11 mouse cellular contexts compared by ENCODE assay signal in the genomic region with DNA sequence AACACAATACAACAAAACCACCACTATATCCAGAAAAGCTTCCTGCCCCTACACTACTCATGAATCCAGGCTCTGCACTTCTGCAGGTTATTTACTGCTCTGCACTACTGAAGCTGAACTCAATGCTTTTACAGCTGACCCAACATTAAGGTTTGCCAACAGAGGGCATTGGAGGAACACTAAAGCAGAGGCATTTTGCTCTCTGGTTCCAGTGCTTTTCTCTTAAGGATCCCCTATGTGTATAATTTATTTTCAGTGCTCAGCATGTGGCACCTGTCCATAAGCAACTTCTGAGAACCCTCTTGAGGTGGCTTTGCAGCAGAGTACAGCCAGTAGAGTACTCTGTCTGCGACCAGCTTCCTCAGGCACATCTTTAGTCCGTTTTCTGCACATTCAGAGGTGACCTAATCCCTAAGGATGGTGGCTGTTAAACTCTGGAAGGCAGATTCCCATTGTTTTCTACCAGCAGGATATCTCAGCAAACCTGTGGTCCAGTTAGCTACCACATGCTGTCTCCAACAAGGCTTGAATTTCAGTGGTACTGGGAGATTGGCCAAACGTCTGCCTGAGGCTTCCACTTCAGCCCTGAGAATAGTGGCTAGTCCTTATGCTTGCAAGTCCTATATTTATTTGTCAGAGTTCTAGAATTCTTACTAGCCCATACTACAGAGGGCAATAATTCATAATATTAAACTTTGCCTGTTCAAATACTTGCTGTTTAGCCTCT.
DNase-seq lines count a peak whose midpoint lies in the region; ATAC-seq and TF ChIP-seq lines count a peak whose summit lies in the region.
"Had no signal": no experiment of that assay in that cellular context is flagged by ENCODE, and none has a peak within 500 bp of the region (broad histone marks: within the 10 kb centered on the region; RNA-seq: fewer than 3 reads in every experiment).

No protein-coding gene starts in this region.

- DNase-seq in hindbrain, postnatal 0 days (ENCODE audit: low spot score), result peak; percentile 14
- DNase-seq in 3134 (ENCODE audit: extremely low read depth, insufficient read length, low spot score) (peak; percentile 3), MEL (ENCODE audit: low read depth, low spot score) (no peak)
- peak; percentile 38 for DNase-seq in cerebellum, adult 9-11 months
- no peak for DNase-seq in midbrain, embryonic 11.5 days (ENCODE audit: low spot score, missing footprints)
- DNase-seq in frontal cortex, postnatal 10 days (ENCODE audit: low spot score in 2 of 2), result no peak
- DNase-seq: thymus, postnatal 25 days had no signal

- no peak overlapping the region for H3K4me2 ChIP-seq in hindbrain, postnatal 0 days (ENCODE audit: low read depth, low read length)
- no peak overlapping the region for H3K4me2 ChIP-seq in hindbrain, embryonic 12.5 days (replicated peaks)
- H3K4me2 ChIP-seq in midbrain, embryonic 11.5 days, result no peak overlapping the region
- H3K4me2 ChIP-seq: heart, embryonic 15.5 days; midbrain, embryonic 13.5 days had no signal

- WGBS in hindbrain, postnatal 0 days, result 21% methylated on average over 3 of the region's 3 CpGs
- WGBS in hindbrain, embryonic 12.5 days, result 27% methylated on average over 3 of the region's 3 CpGs
- 19% methylated on average over 3 of the region's 3 CpGs for WGBS in midbrain, embryonic 11.5 days

- H3K4me1 ChIP-seq in hindbrain, postnatal 0 days (ENCODE audit: insufficient read depth, low read length), result no peaks in the 10 kb centered on the region
- no peaks in the 10 kb centered on the region for H3K4me1 ChIP-seq in hindbrain, embryonic 12.5 days
- H3K4me1 ChIP-seq in MEL (ENCODE audit: control insufficient read depth in 1 of 2, insufficient read depth in 2 of 2, low read length in 2 of 2), result peaks cover 0 to 2% of the 10 kb centered on the region in 2 experiments; a peak in 2 of 4 replicates
- no peaks in the 10 kb centered on the region for H3K4me1 ChIP-seq in midbrain, embryonic 11.5 days (ENCODE audit: control insufficient read depth, insufficient read depth, low read length)
- H3K4me1 ChIP-seq: heart, embryonic 15.5 days; midbrain, embryonic 13.5 days had no signal

- no peak overlapping the region for H3K9ac ChIP-seq in hindbrain, postnatal 0 days (replicated peaks; ENCODE audit: low read length)
- H3K9ac ChIP-seq in hindbrain, embryonic 12.5 days, result no peak overlapping the region
- no peak overlapping the region for H3K9ac ChIP-seq in MEL (ENCODE audit: control insufficient read depth, low read depth, low read length, poor library complexity, severe bottlenecking)
- H3K9ac ChIP-seq in midbrain, embryonic 11.5 days (ENCODE audit: low read length), result no peak overlapping the region
- H3K9ac ChIP-seq: heart, embryonic 15.5 days; midbrain, embryonic 13.5 days had no signal

- peak; percentile 34; the same call in 1 of the 2 replicates for TF ChIP-seq CTCF in hindbrain, postnatal 0 days (IDR thresholded peaks at IDR 0.05; ENCODE audit: low read depth)
- peak in 1 of 3 experiments; percentile 4; a peak in 1 of 6 replicates for TF ChIP-seq CTCF in MEL (IDR thresholded peaks at IDR 0.05 in 2 of 3, conservative IDR thresholded peaks at IDR 0.05 in 1 of 3; ENCODE audit: control insufficient read depth in 1 of 3, insufficient read depth in 1 of 3, low read depth in 2 of 3, low read length in 3 of 3, poor library complexity in 1 of 3, severe bottlenecking in 1 of 3)

- TF ChIP-seq EP300 in MEL (IDR thresholded peaks at IDR 0.05; ENCODE audit: low read depth in 1 of 2, low read length in 2 of 2), result no peak

- no peaks in the 10 kb centered on the region for H3K79me2 ChIP-seq in MEL (ENCODE audit: control insufficient read depth, insufficient read depth, low read length, poor library complexity)

- H3K27ac ChIP-seq in hindbrain, postnatal 0 days, result no peak overlapping the region
- H3K27ac ChIP-seq in hindbrain, embryonic 12.5 days, result no peak overlapping the region
- no peak overlapping the region for H3K27ac ChIP-seq in MEL (ENCODE audit: control insufficient read depth, low read depth, low read length)
- no peak overlapping the region for H3K27ac ChIP-seq in midbrain, embryonic 11.5 days (ENCODE audit: low read depth, low read length)
- H3K27ac ChIP-seq: heart, embryonic 15.5 days; midbrain, embryonic 13.5 days had no signal

- no peaks in the 10 kb centered on the region for H3K36me3 ChIP-seq in hindbrain, postnatal 0 days (ENCODE audit: insufficient read depth, low read length)
- H3K36me3 ChIP-seq in hindbrain, embryonic 12.5 days, result no peaks in the 10 kb centered on the region
- H3K36me3 ChIP-seq in MEL (ENCODE audit: control insufficient read depth in 1 of 2, insufficient read depth in 2 of 2, low read length in 2 of 2), result peaks cover 0 to 2% of the 10 kb centered on the region in 2 experiments; a peak in 3 of 4 replicates
- H3K36me3 ChIP-seq in midbrain, embryonic 11.5 days (ENCODE audit: control insufficient read depth, insufficient read depth, low read length), result no peaks in the 10 kb centered on the region
- H3K36me3 ChIP-seq: G1E; heart, embryonic 15.5 days; midbrain, embryonic 13.5 days had no signal

- no peaks in the 10 kb centered on the region for H3K9me3 ChIP-seq in hindbrain, postnatal 0 days (ENCODE audit: low read length)
- H3K9me3 ChIP-seq in hindbrain, embryonic 12.5 days (replicated peaks), result no peaks in the 10 kb centered on the region
- no peaks in the 10 kb centered on the region for H3K9me3 ChIP-seq in MEL (replicated peaks; ENCODE audit: insufficient read depth, low read length)
- H3K9me3 ChIP-seq in midbrain, embryonic 11.5 days (ENCODE audit: control insufficient read depth, low read length), result no peaks in the 10 kb centered on the region
- H3K9me3 ChIP-seq: G1E; heart, embryonic 15.5 days; midbrain, embryonic 13.5 days had no signal

- TF ChIP-seq POLR2A in MEL (IDR thresholded peaks at IDR 0.05; ENCODE audit: control insufficient read depth in 1 of 2, insufficient read depth in 1 of 2, low read depth in 1 of 2, low read length in 2 of 2, poor library complexity in 1 of 2), result no peak

- no peak overlapping the region for H3K4me3 ChIP-seq in hindbrain, postnatal 0 days (ENCODE audit: low read length)
- H3K4me3 ChIP-seq in hindbrain, embryonic 12.5 days, result no peak overlapping the region
- H3K4me3 ChIP-seq in MEL (ENCODE audit: control insufficient read depth in 1 of 2, insufficient read depth in 1 of 2, low read depth in 2 of 2, low read length in 2 of 2), result no peak overlapping the region
- no peak overlapping the region for H3K4me3 ChIP-seq in midbrain, embryonic 11.5 days (ENCODE audit: low read depth, low read length)
- H3K4me3 ChIP-seq: heart, embryonic 15.5 days; midbrain, embryonic 13.5 days had no signal

- no peaks in the 10 kb centered on the region for H3K27me3 ChIP-seq in hindbrain, postnatal 0 days (ENCODE audit: insufficient read depth, low read length)
- H3K27me3 ChIP-seq in hindbrain, embryonic 12.5 days, result no peaks in the 10 kb centered on the region
- H3K27me3 ChIP-seq in MEL (ENCODE audit: control insufficient read depth in 1 of 2, insufficient read depth in 2 of 2, low read length in 2 of 2), result no peaks in the 10 kb centered on the region
- no peaks in the 10 kb centered on the region for H3K27me3 ChIP-seq in midbrain, embryonic 11.5 days (ENCODE audit: control insufficient read depth, insufficient read depth, low read length)
- H3K27me3 ChIP-seq: heart, embryonic 15.5 days; midbrain, embryonic 13.5 days had no signal

- peak; percentile 7 for TF ChIP-seq RAD21 in MEL (IDR thresholded peaks at IDR 0.05; ENCODE audit: low read depth, low read length)

- no peak for ATAC-seq in hindbrain, postnatal 0 days
- no peak for ATAC-seq in hindbrain, embryonic 12.5 days (ENCODE audit: low FRiP score)
- no peak for ATAC-seq in midbrain, embryonic 11.5 days (ENCODE audit: low FRiP score)
- ATAC-seq: midbrain, embryonic 13.5 days had no signal

TF ChIP-seq in MEL, 35 proteins besides CTCF, POLR2A, EP300 and RAD21:
- TF ChIP-seq BHLHE40 (IDR thresholded peaks at IDR 0.05; ENCODE audit: borderline replicate concordance, low read depth, low read length) (no peak), MAFK (IDR thresholded peaks at IDR 0.05; ENCODE audit: borderline replicate concordance, low read depth, low read length) (no peak), HCFC1 (IDR thresholded peaks at IDR 0.05; ENCODE audit: low read depth, low read length) (no peak), ETS1 (IDR thresholded peaks at IDR 0.05; ENCODE audit: low read depth, low read length) (no peak), MAZ (IDR thresholded peaks at IDR 0.05; ENCODE audit: low read depth, low read length) (no peak), NELFE (IDR thresholded peaks at IDR 0.05; ENCODE audit: low read depth, low read length) (no peak), GABPA (IDR thresholded peaks at IDR 0.05; ENCODE audit: low read depth, low read length) (no peak), USF1 (IDR thresholded peaks at IDR 0.05; ENCODE audit: low read depth, low read length) (no peak), MXI1 (IDR thresholded peaks at IDR 0.05; ENCODE audit: low read depth, low read length) (no peak), SMC3 (IDR thresholded peaks at IDR 0.05; ENCODE audit: low read depth, low read length) (no peak), ZC3H11A (IDR thresholded peaks at IDR 0.05; ENCODE audit: low read depth, low read length) (no peak)

Comparison
In these comparisons a context has a peak if more than half of its experiments do, and no peak if none do; other contexts are left out.
1. DNase-seq: peak in hindbrain, postnatal 0 days (single experiment), 3134 (single experiment) and cerebellum, adult 9-11 months (single experiment); none in MEL (single experiment), midbrain, embryonic 11.5 days (single experiment) and frontal cortex, postnatal 10 days (0 of 2).